Mouse (Mus musculus): Measurements from ENCODE around the gene Sgf29.

GRCm38 (mm10) chr7:126694441-126695051, 45.4 kb downstream of the Sgf29 start:
- TF ChIP-seq CTCF (IDR thresholded peaks at IDR 0.05; ENCODE audit: insufficient read depth, low read length) (no peak), POLR2A (IDR thresholded peaks at IDR 0.05; ENCODE audit: borderline replicate concordance, extremely low read depth, low read depth, low read length) (no peak)

All from lung, adult 2 months (tissue).